Mouse (Mus musculus): ENCODE data around the gene Hrc. TPM values are rescaled to one million over a fixed set of nuclear protein-coding genes. Genes with fewer than 3 reads are reported as not detected.
A peak's percentile ranks its signal among the peaks of the same experiment; 100 is the strongest.

The Hrc gene
- polyA plus RNA-seq, 1 experiment from 2014 or later, result 0.74 TPM

DNA sequence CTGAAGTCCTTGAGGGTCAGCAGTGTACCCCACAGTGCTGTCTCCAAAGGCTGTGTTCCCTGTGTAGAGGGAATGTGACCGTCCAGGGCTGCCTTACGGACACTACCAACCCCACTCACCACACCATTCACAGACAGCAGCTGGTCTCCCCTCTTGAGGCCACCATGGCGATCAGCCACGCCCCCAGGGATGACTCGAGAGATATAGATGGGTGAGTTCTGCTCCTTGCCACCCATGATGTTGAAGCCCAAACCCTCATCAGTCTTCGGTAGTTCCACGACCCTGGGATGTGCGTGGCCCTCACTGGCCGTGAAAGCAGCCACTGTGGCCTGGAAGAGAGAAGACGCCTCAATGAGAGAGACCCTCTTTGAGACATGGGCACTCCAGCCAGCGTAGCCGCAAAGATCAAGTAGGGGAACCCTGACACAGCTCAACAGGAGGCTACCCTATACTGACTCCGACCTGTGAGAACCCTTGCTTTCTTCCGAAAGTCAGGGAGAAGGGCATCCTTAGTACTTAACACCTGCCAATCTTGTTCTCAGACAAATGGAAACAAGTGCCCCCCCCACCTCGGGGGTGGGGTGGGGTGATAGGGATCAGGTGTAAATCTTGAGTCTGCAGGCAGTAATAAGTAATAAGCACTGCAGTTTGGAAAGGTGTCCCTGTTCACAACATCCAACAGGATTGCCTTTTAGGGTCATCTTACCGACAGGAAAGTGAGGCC, 34.1 kb downstream of the Hrc start:
- Histone ChIP-seq H3K4me3 (peak overlapping the region; percentile 45; the same call in 1 of the 2 replicates), H3K9ac (0 out of 2 replicates have a peak overlapping the region, but pooled peaks have one; percentile 70), H3K4me2 (peak overlapping the region; percentile 89), H3K27ac (replicated peaks) (no peak overlapping the region), H3K27me3 (peaks cover 34% of the 10 kb centered on the region), H3K4me1 (replicated peaks) (peaks cover 63% of the 10 kb centered on the region), H3K36me3 (peaks cover 28% of the 10 kb centered on the region), H3K9me3 (no peaks in the 10 kb centered on the region)
- 75% methylated on average over 16 of the region's 16 CpGs for WGBS
- no peak for ATAC-seq (ENCODE audit: low read depth)

GRCm38 (mm10) chr7:45369836-45370474, 34.9 kb downstream of the Hrc start:
- H3K4me2 ChIP-seq, result peak overlapping the region; percentile 89
- peaks cover 34% of the 10 kb centered on the region for H3K36me3 ChIP-seq
- peak overlapping the region; percentile 45 for H3K4me3 ChIP-seq
- peak overlapping the region; percentile 70 for H3K9ac ChIP-seq
- WGBS, result 8% methylated on average over 52 of the region's 52 CpGs
- H3K9me3 ChIP-seq, result no peaks in the 10 kb centered on the region
- ATAC-seq (ENCODE audit: low read depth), result no peak
- peaks cover 26% of the 10 kb centered on the region for H3K27me3 ChIP-seq
- H3K4me1 ChIP-seq (replicated peaks), result peaks cover 55% of the 10 kb centered on the region
- H3K27ac ChIP-seq (replicated peaks), result peak overlapping the region; percentile 6; the same call in 1 of the 2 replicates

DNA sequence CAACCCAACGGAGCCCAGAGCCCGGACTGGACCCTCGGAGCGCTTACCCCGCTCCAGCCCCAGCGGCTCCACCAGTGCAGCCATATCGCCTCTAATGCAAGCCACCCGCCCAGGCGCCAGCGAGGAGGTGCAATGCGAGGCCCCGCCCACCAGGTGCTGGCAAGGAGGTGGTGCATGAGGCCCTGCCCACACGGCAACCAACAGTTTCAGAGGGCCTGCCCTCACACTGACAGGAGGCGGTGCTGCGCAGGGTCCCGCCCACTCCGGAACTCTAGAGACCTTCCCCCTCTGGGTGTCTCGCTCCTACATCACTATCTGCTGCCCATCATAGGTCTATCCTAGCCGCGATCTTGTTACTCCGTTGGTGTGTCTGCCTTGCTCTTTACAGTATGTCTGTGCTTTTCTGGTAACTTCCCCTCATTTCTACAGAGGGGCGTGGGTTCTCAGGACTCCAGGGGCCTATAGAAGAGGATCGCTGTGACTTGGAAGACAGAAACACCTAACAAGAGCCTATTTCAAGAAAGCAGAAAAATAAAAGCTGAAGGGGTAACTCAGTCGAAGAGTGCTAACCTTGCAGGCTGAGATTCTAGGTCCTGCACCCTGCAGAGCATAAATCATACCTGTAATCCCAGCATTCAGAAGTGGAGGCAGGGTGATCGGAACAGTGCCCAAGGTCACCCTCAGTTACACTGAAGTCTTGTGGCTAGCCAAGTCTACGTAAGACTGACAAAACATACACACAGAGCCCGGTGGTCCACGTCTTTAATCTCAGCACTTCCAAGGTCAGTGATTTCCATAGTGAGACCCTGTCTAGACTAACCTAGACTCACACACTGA, 35.6 kb downstream of the Hrc start, which contains the start of gene Lin7b:
Gene Lin7b, minus strand, starts transcription at position 109 of the 837 bp plus-strand sequence.
- Histone ChIP-seq H3K27ac (replicated peaks) (peak within 1 kb of the TSS; percentile 6; the same call in 1 of the 2 replicates), H3K9me3 (no peaks in the 10 kb centered on the region), H3K4me3 (peak within 1 kb of the TSS; percentile 45), H3K4me1 (replicated peaks) (peaks cover 48% of the 10 kb centered on the region), H3K4me2 (peak within 1 kb of the TSS; percentile 89), H3K9ac (peak within 1 kb of the TSS; percentile 70), H3K27me3 (peaks cover 19% of the 10 kb centered on the region), H3K36me3 (peaks cover 40% of the 10 kb centered on the region)
- ATAC-seq (ENCODE audit: low read depth), result peak; percentile 32
- WGBS, result 10% methylated on average over 28 of the region's 28 CpGs

GRCm38 (mm10) chr7:45372371-45372770, 37.3 kb downstream of the Hrc start:
- Histone ChIP-seq H3K9me3 (no peaks in the 10 kb centered on the region), H3K4me1 (replicated peaks) (peaks cover 40% of the 10 kb centered on the region), H3K9ac (no peak overlapping the region), H3K27ac (replicated peaks) (no peak overlapping the region), H3K4me2 (no peak overlapping the region), H3K27me3 (peaks cover 19% of the 10 kb centered on the region), H3K36me3 (peaks cover 57% of the 10 kb centered on the region), H3K4me3 (no peak overlapping the region)
- ATAC-seq (ENCODE audit: low read depth), result no peak
- WGBS, result 90% methylated on average over 5 of the region's 5 CpGs

DNA sequence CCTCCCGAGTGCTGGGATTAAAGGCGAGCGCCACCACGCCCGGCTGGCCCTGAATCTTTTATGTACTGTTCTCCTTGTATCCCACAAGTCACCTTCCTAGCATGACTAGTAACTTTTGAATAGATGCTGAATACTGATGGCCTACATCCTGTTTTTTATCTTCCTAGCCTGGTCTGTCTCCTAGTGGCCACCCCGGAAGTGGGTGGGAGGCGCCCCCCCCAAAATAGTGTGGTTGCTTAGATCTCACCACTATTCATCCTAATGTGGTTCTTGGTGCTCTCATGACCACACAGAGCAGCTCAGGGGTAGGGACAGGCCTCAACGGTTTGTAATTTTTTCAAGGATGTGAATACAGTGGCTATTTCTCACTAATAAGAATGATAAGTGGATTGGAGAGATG, 39.5 kb downstream of the Hrc start:
- Histone ChIP-seq H3K9me3 (no peaks in the 10 kb centered on the region), H3K9ac (no peak overlapping the region), H3K4me3 (no peak overlapping the region), H3K4me1 (replicated peaks) (peaks cover 18% of the 10 kb centered on the region), H3K27ac (replicated peaks) (no peak overlapping the region), H3K4me2 (no peak overlapping the region), H3K36me3 (peaks cover 79% of the 10 kb centered on the region), H3K27me3 (peaks cover 4% of the 10 kb centered on the region; the same call in 1 of the 2 replicates)
- no peak for ATAC-seq (ENCODE audit: low read depth)
- 94% methylated on average over 8 of the region's 8 CpGs for WGBS

GRCm38 (mm10) chr7:45376057-45376456, 41.0 kb downstream of the Hrc start:
- H3K27ac ChIP-seq (replicated peaks), result no peak overlapping the region
- H3K9ac ChIP-seq, result no peak overlapping the region
- no peaks in the 10 kb centered on the region for H3K9me3 ChIP-seq
- no peaks in the 10 kb centered on the region for H3K27me3 ChIP-seq
- H3K36me3 ChIP-seq, result peaks cover 93% of the 10 kb centered on the region
- H3K4me1 ChIP-seq (replicated peaks), result peaks cover 5% of the 10 kb centered on the region; the same call in 1 of the 2 replicates
- no peak overlapping the region for H3K4me2 ChIP-seq
- no peak overlapping the region for H3K4me3 ChIP-seq
- ATAC-seq (ENCODE audit: low read depth), result no peak
- WGBS, result 84% methylated on average over 1 of the region's 1 CpGs

- no peaks in the 10 kb centered on the region for H3K4me1 ChIP-seq (replicated peaks)
- peaks cover 100% of the 10 kb centered on the region for H3K36me3 ChIP-seq
- no peak overlapping the region for H3K4me3 ChIP-seq
- H3K27me3 ChIP-seq, result no peaks in the 10 kb centered on the region
- H3K9ac ChIP-seq, result no peak overlapping the region
- ATAC-seq (ENCODE audit: low read depth), result no peak
- H3K27ac ChIP-seq (replicated peaks), result no peak overlapping the region
- WGBS, result 93% methylated on average over 3 of the region's 3 CpGs
- H3K9me3 ChIP-seq, result no peaks in the 10 kb centered on the region
- no peak overlapping the region for H3K4me2 ChIP-seq
Observed at GRCm38 (mm10) chr7:45386077-45386476, 51.0 kb downstream of the Hrc start.

Other genes with a start within 250 kb of the Hrc start
- 127 and 134 TPM in 2 replicates for gene Rcn3, start 243.1 kb upstream of the Hrc start, polyA plus RNA-seq (2015; fragmentation: Nextera tagmentation; extraction: Ambion mirVana)
- 25.6 and 27.3 TPM in 2 replicates for gene Fcgrt, start 231.4 kb upstream of the Hrc start, polyA plus RNA-seq (2015; fragmentation: Nextera tagmentation; extraction: Ambion mirVana)
- 920 and 971 TPM in 2 replicates for gene Rps11, start 210.9 kb upstream of the Hrc start, polyA plus RNA-seq (2015; fragmentation: Nextera tagmentation; extraction: Ambion mirVana)
- gene Rpl13a, start 206.5 kb upstream of the Hrc start, polyA plus RNA-seq (2015; fragmentation: Nextera tagmentation; extraction: Ambion mirVana), result 746 and 820 TPM in 2 replicates
- gene Gm45713, start 199.1 kb upstream of the Hrc start, polyA plus RNA-seq (2015; fragmentation: Nextera tagmentation; extraction: Ambion mirVana), result 0.53 TPM in 1 of 2 replicates, not detected in the other
- gene Flt3l, start 198.9 kb upstream of the Hrc start, polyA plus RNA-seq (2015; fragmentation: Nextera tagmentation; extraction: Ambion mirVana), result 1.3 and 1.5 TPM in 2 replicates
- gene Pih1d1, start 181.0 kb upstream of the Hrc start, polyA plus RNA-seq (2015; fragmentation: Nextera tagmentation; extraction: Ambion mirVana), result 79.9 and 91.9 TPM in 2 replicates
- gene Aldh16a1, start 180.7 kb upstream of the Hrc start, polyA plus RNA-seq (2015; fragmentation: Nextera tagmentation; extraction: Ambion mirVana), result 19.0 and 19.6 TPM in 2 replicates
- gene Slc17a7, start 171.3 kb upstream of the Hrc start, polyA plus RNA-seq (2015; fragmentation: Nextera tagmentation; extraction: Ambion mirVana), result 0.78 and 0.83 TPM in 2 replicates
- gene Gfy, start 155.7 kb upstream of the Hrc start, polyA plus RNA-seq (2015; fragmentation: Nextera tagmentation; extraction: Ambion mirVana), result not detected in 2 replicates
- not detected in 2 replicates for gene Pth2, start 154.3 kb upstream of the Hrc start, polyA plus RNA-seq (2015; fragmentation: Nextera tagmentation; extraction: Ambion mirVana)
- gene Ccdc155, start 130.4 kb upstream of the Hrc start, polyA plus RNA-seq (2015; fragmentation: Nextera tagmentation; extraction: Ambion mirVana), result 0.29 and 0.45 TPM in 2 replicates
- gene Dkkl1, start 123.1 kb upstream of the Hrc start, polyA plus RNA-seq (2015; fragmentation: Nextera tagmentation; extraction: Ambion mirVana), result 14.6 and 19.8 TPM in 2 replicates
- gene Tead2, start 119.5 kb upstream of the Hrc start, polyA plus RNA-seq (2015; fragmentation: Nextera tagmentation; extraction: Ambion mirVana), result 65.9 and 85.5 TPM in 2 replicates
- gene Cd37, start 96.2 kb upstream of the Hrc start, polyA plus RNA-seq (2015; fragmentation: Nextera tagmentation; extraction: Ambion mirVana), result 1.5 and 1.8 TPM in 2 replicates
- 0.18 and 0.27 TPM in 2 replicates for gene Slc6a16, start 94.2 kb upstream of the Hrc start, polyA plus RNA-seq (2015; fragmentation: Nextera tagmentation; extraction: Ambion mirVana)
- gene Slc6a21, start 57.8 kb upstream of the Hrc start, polyA plus RNA-seq (2015; fragmentation: Nextera tagmentation; extraction: Ambion mirVana), result not detected in 2 replicates
- gene Trpm4, start 1.5 kb upstream of the Hrc start, polyA plus RNA-seq (2015; fragmentation: Nextera tagmentation; extraction: Ambion mirVana), result 7.1 and 7.2 TPM in 2 replicates
- gene Ppfia3, start 31.7 kb downstream of the Hrc start, polyA plus RNA-seq (2015; fragmentation: Nextera tagmentation; extraction: Ambion mirVana), result 18.4 and 20.3 TPM in 2 replicates
- 11.1 and 11.6 TPM in 2 replicates for gene Lin7b, start 35.3 kb downstream of the Hrc start, polyA plus RNA-seq (2015; fragmentation: Nextera tagmentation; extraction: Ambion mirVana)
- gene Snrnp70, start 60.5 kb downstream of the Hrc start, polyA plus RNA-seq (2015; fragmentation: Nextera tagmentation; extraction: Ambion mirVana), result 186 and 225 TPM in 2 replicates
- gene Kcna7, start 70.4 kb downstream of the Hrc start, polyA plus RNA-seq (2015; fragmentation: Nextera tagmentation; extraction: Ambion mirVana), result not detected in 2 replicates
- not detected in 2 replicates for gene Ntf5, start 78.4 kb downstream of the Hrc start, polyA plus RNA-seq (2015; fragmentation: Nextera tagmentation; extraction: Ambion mirVana)
- gene Lhb, start 85.5 kb downstream of the Hrc start, polyA plus RNA-seq (2015; fragmentation: Nextera tagmentation; extraction: Ambion mirVana), result not detected in 2 replicates
- 21.5 and 25.9 TPM in 2 replicates for gene Gys1, start 99.6 kb downstream of the Hrc start, polyA plus RNA-seq (2015; fragmentation: Nextera tagmentation; extraction: Ambion mirVana)
- gene Ruvbl2, start 102.8 kb downstream of the Hrc start, polyA plus RNA-seq (2015; fragmentation: Nextera tagmentation; extraction: Ambion mirVana), result 89.7 and 111 TPM in 2 replicates
- 6,282 and 6,442 TPM in 2 replicates for gene Ftl1, start 124.6 kb downstream of the Hrc start, polyA plus RNA-seq (2015; fragmentation: Nextera tagmentation; extraction: Ambion mirVana)
- gene Bax, start 131.6 kb downstream of the Hrc start, polyA plus RNA-seq (2015; fragmentation: Nextera tagmentation; extraction: Ambion mirVana), result 184 and 237 TPM in 2 replicates
- gene Tulp2, start 146.6 kb downstream of the Hrc start, polyA plus RNA-seq (2015; fragmentation: Nextera tagmentation; extraction: Ambion mirVana), result 0.13 and 0.29 TPM in 2 replicates
- not detected in 2 replicates for gene Gm45808, start 151.5 kb downstream of the Hrc start, polyA plus RNA-seq (2015; fragmentation: Nextera tagmentation; extraction: Ambion mirVana)
- 3.2 and 3.4 TPM in 2 replicates for gene Dhdh, start 153.5 kb downstream of the Hrc start, polyA plus RNA-seq (2015; fragmentation: Nextera tagmentation; extraction: Ambion mirVana)
- gene Nucb1, start 175.1 kb downstream of the Hrc start, polyA plus RNA-seq (2015; fragmentation: Nextera tagmentation; extraction: Ambion mirVana), result 116 and 121 TPM in 2 replicates
- gene Ppp1r15a, start 191.0 kb downstream of the Hrc start, polyA plus RNA-seq (2015; fragmentation: Nextera tagmentation; extraction: Ambion mirVana), result 17.2 and 20.9 TPM in 2 replicates
- gene Plekha4, start 191.0 kb downstream of the Hrc start, polyA plus RNA-seq (2015; fragmentation: Nextera tagmentation; extraction: Ambion mirVana), result 4.1 and 7.9 TPM in 2 replicates
- 0.52 and 1.7 TPM in 2 replicates for gene Hsd17b14, start 219.6 kb downstream of the Hrc start, polyA plus RNA-seq (2015; fragmentation: Nextera tagmentation; extraction: Ambion mirVana)
- 24.0 and 24.1 TPM in 2 replicates for gene Bcat2, start 234.9 kb downstream of the Hrc start, polyA plus RNA-seq (2015; fragmentation: Nextera tagmentation; extraction: Ambion mirVana)